Mouse (Mus musculus) G1E (cell line): ENCODE results near the gene Szrd1.

Experiments
- CTCF ChIP-seq: IDR thresholded peaks from 2 replicates; pipeline ENCODE4 v1.5.1; 2012; ENCODE audit warnings: low read depth, low read length, inconsistent platforms, mixed read lengths
- GATA1 ChIP-seq: IDR thresholded peaks from 2 replicates; pipeline ENCODE4 v1.6.1; 2012; ENCODE audit warnings: borderline replicate concordance, low read length, inconsistent platforms, mixed read lengths
- GATA2 ChIP-seq: IDR thresholded peaks from 2 replicates; pipeline ENCODE4 v1.6.1; 2012; ENCODE audit warnings: low read depth, low read length, inconsistent platforms, borderline replicate concordance
- POLR2AphosphoS5 ChIP-seq: IDR thresholded peaks from 2 replicates; pipeline ENCODE4 v1.6.1; 2012; ENCODE audit warnings: low read depth, low read length, inconsistent platforms; ENCODE audit not compliant: insufficient replicate concordance
- TAL1 ChIP-seq: conservative IDR thresholded peaks from 2 replicates; pipeline ENCODE4 v1.6.1; 2012; ENCODE audit warnings: low read depth, low read length, inconsistent platforms, mixed read lengths

GRCm38 (mm10) chr4:141064104-141064659 is 75.4 kb downstream of the Szrd1 start:
- TF ChIP-seq CTCF (no peak), POLR2AphosphoS5 (no peak), GATA1 (no peak), TAL1 (no peak), GATA2 (no peak)
